Mouse (Mus musculus) forebrain, embryonic 12.5 days (tissue): ENCODE data around the gene Slc17a3. TPM values are rescaled to one million over a fixed set of nuclear protein-coding genes. Genes with fewer than 3 reads are reported as not detected.

ENCODE experiments used
- ATAC-seq: fragments of 200-750 bp; cut with Nextera tagmentation; 2 replicates; pipeline ENCODE4 v1.8.0; 2017; ENCODE audit warnings: moderate TSS enrichment; ENCODE audit not compliant: low FRiP score
- H3K27ac ChIP-seq: fragments of 300-500 bp; sonication (generic); 2 replicates; pipeline ENCODE4 v1.5.1; 2016; ENCODE audit warnings: mild to moderate bottlenecking
- H3K27me3 ChIP-seq: fragments of 300-500 bp; sonication (generic); 2 replicates; pipeline ENCODE4 v1.6.1; 2016; ENCODE audit warnings: mild to moderate bottlenecking
- H3K36me3 ChIP-seq: fragments of 300-500 bp; sonication (generic); replicated peaks from 2 replicates; pipeline ENCODE4 v1.6.1; 2016; ENCODE audit warnings: mild to moderate bottlenecking
- H3K4me1 ChIP-seq: fragments of 300-500 bp; sonication (generic); 2 replicates; pipeline ENCODE4 v1.6.1; 2016
- H3K4me2 ChIP-seq: fragments of 300-500 bp; sonication (generic); 2 replicates; pipeline ENCODE4 v1.6.1; 2016; ENCODE audit warnings: mild to moderate bottlenecking, moderate library complexity
- H3K4me3 ChIP-seq: fragments of 300-500 bp; sonication (generic); replicated peaks from 2 replicates; pipeline ENCODE4 v1.5.1; 2016; ENCODE audit warnings: mild to moderate bottlenecking
- H3K9ac ChIP-seq: fragments of 300-500 bp; sonication (generic); 2 replicates; pipeline ENCODE4 v1.6.1; 2016; ENCODE audit warnings: mild to moderate bottlenecking
- H3K9me3 ChIP-seq: fragments of 300-500 bp; sonication (generic); 2 replicates; pipeline ENCODE4 v1.6.1; 2016
- WGBS: fragments of 180-500 bp; shearing (Covaris S2); methylation state at CpG from one replicate; pipeline ENCODE4 v1.1.7; 2016; 5-methylcytosine and 5-hydroxymethylcytosine counted together
- polyA plus RNA-seq: library from polyadenylated mRNA; unstranded; fragments of >200 nt; fragmentation: Nextera tagmentation; extraction: Ambion mirVana; gene quantifications from 2 replicates; pipeline ENCODE4 v1.2.1, GENCODE M21; 2016

Gene Slc17a3
- polyA plus RNA-seq, 1 experiment from 2014 or later: not detected

- no peak for ATAC-seq
- Histone ChIP-seq H3K27ac (no peak overlapping the region), H3K4me3 (no peak overlapping the region), H3K27me3 (no peaks in the 10 kb centered on the region), H3K9me3 (no peaks in the 10 kb centered on the region), H3K4me1 (no peaks in the 10 kb centered on the region), H3K4me2 (no peak overlapping the region), H3K36me3 (no peaks in the 10 kb centered on the region), H3K9ac (no peak overlapping the region)
- WGBS: 89% methylated on average over 3 of the region's 3 CpGs
These were observed 47.9 kb downstream of the Slc17a3 start for GRCm38 (mm10) chr13:23887026-23887725.

GRCm38 (mm10) chr13:23889011-23889605 lies 49.9 kb downstream of the Slc17a3 start:
- H3K4me2 ChIP-seq: no peak overlapping the region
- ATAC-seq: no peak
- no peaks in the 10 kb centered on the region for H3K9me3 ChIP-seq
- no peak overlapping the region for H3K4me3 ChIP-seq
- peaks cover 15% of the 10 kb centered on the region for H3K4me1 ChIP-seq
- no peaks in the 10 kb centered on the region for H3K36me3 ChIP-seq
- H3K9ac ChIP-seq: no peak overlapping the region
- H3K27me3 ChIP-seq: no peaks in the 10 kb centered on the region
- 75% methylated on average over 6 of the region's 6 CpGs for WGBS
- no peak overlapping the region for H3K27ac ChIP-seq

GRCm38 (mm10) chr13:23892592-23893268 lies 53.5 kb downstream of the Slc17a3 start:
- WGBS: 17% methylated on average over 9 of the region's 9 CpGs
- no peaks in the 10 kb centered on the region for H3K9me3 ChIP-seq
- H3K9ac ChIP-seq: no peak overlapping the region
- H3K27ac ChIP-seq: no peak overlapping the region
- H3K4me1 ChIP-seq: peaks cover 15% of the 10 kb centered on the region
- no peaks in the 10 kb centered on the region for H3K27me3 ChIP-seq
- no peak overlapping the region for H3K4me3 ChIP-seq
- no peak for ATAC-seq
- no peaks in the 10 kb centered on the region for H3K36me3 ChIP-seq
- no peak overlapping the region for H3K4me2 ChIP-seq

- ATAC-seq: 0 out of 2 replicates have a peak, but pooled peaks have one; percentile 53
- 11% methylated on average over 4 of the region's 4 CpGs for WGBS
These were observed 54.0 kb downstream of the Slc17a3 start for GRCm38 (mm10) chr13:23893269-23893593.

GRCm38 (mm10) chr13:23898242-23898641 lies 59.0 kb downstream of the Slc17a3 start:
- Histone ChIP-seq H3K9me3 (no peaks in the 10 kb centered on the region), H3K4me1 (peaks cover 7% of the 10 kb centered on the region; the same call in 1 of the 2 replicates), H3K4me2 (no peak overlapping the region), H3K4me3 (no peak overlapping the region), H3K27me3 (no peaks in the 10 kb centered on the region), H3K27ac (no peak overlapping the region), H3K9ac (no peak overlapping the region), H3K36me3 (no peaks in the 10 kb centered on the region)
- WGBS: 58% methylated on average over 6 of the region's 6 CpGs
- no peak for ATAC-seq

More at GRCm38 (mm10) chr13:23893269-23893593, 54.0 kb downstream of the Slc17a3 start:
- Histone ChIP-seq H3K9ac (no peak overlapping the region), H3K9me3 (no peaks in the 10 kb centered on the region), H3K27me3 (no peaks in the 10 kb centered on the region), H3K4me2 (no peak overlapping the region), H3K36me3 (no peaks in the 10 kb centered on the region), H3K27ac (no peak overlapping the region), H3K4me1 (peaks cover 15% of the 10 kb centered on the region), H3K4me3 (no peak overlapping the region)

- 94% methylated on average over 5 of the region's 5 CpGs for WGBS
These were observed 67.7 kb downstream of the Slc17a3 start for GRCm38 (mm10) chr13:23906906-23907305.

GRCm38 (mm10) chr13:23910121-23910520 lies 70.9 kb downstream of the Slc17a3 start:
- H3K9ac ChIP-seq: no peak overlapping the region
- no peaks in the 10 kb centered on the region for H3K4me1 ChIP-seq
- no peaks in the 10 kb centered on the region for H3K27me3 ChIP-seq
- H3K9me3 ChIP-seq: no peaks in the 10 kb centered on the region
- no peaks in the 10 kb centered on the region for H3K36me3 ChIP-seq
- ATAC-seq: no peak
- H3K4me2 ChIP-seq: no peak overlapping the region
- 85% methylated on average over 5 of the region's 5 CpGs for WGBS
- H3K27ac ChIP-seq: no peak overlapping the region
- no peak overlapping the region for H3K4me3 ChIP-seq

More at GRCm38 (mm10) chr13:23906906-23907305, 67.7 kb downstream of the Slc17a3 start:
- H3K4me2 ChIP-seq: no peak overlapping the region
- no peaks in the 10 kb centered on the region for H3K9me3 ChIP-seq
- H3K9ac ChIP-seq: no peak overlapping the region
- no peaks in the 10 kb centered on the region for H3K27me3 ChIP-seq
- H3K4me1 ChIP-seq: no peaks in the 10 kb centered on the region
- H3K36me3 ChIP-seq: no peaks in the 10 kb centered on the region
- ATAC-seq: no peak
- no peak overlapping the region for H3K4me3 ChIP-seq
- no peak overlapping the region for H3K27ac ChIP-seq

Other genes starting within 250 kb of the Slc17a3 start
- 3.0 and 3.7 TPM in 2 replicates for gene Hist1h2be, start 218.3 kb upstream of the Slc17a3 start, polyA plus RNA-seq
- 26.3 and 26.6 TPM in 2 replicates for gene Hist1h1e, start 216.9 kb upstream of the Slc17a3 start, polyA plus RNA-seq
- gene Hist1h2ac, start 155.5 kb upstream of the Slc17a3 start, polyA plus RNA-seq: 1.4 and 1.6 TPM in 2 replicates
- gene Hist1h2bc, start 155.2 kb upstream of the Slc17a3 start, polyA plus RNA-seq: 34.6 and 36.5 TPM in 2 replicates
- not detected in 2 replicates for gene Hist1h1t, start 143.6 kb upstream of the Slc17a3 start, polyA plus RNA-seq
- gene Hist1h4c, start 141.0 kb upstream of the Slc17a3 start, polyA plus RNA-seq: 6.1 and 9.8 TPM in 2 replicates
- 2.0 and 2.5 TPM in 2 replicates for gene Hfe, start 128.6 kb upstream of the Slc17a3 start, polyA plus RNA-seq
- gene Hist1h1c, start 100.6 kb upstream of the Slc17a3 start, polyA plus RNA-seq: 15.2 and 15.9 TPM in 2 replicates
- 11.1 and 13.8 TPM in 2 replicates for gene Hist1h3c, start 93.8 kb upstream of the Slc17a3 start, polyA plus RNA-seq
- gene Hist1h2bb, start 92.7 kb upstream of the Slc17a3 start, polyA plus RNA-seq: 2.2 and 3.5 TPM in 2 replicates
- gene Hist1h2ab, start 88.3 kb upstream of the Slc17a3 start, polyA plus RNA-seq: 59.9 and 73.2 TPM in 2 replicates
- gene Hist1h3b, start 87.2 kb upstream of the Slc17a3 start, polyA plus RNA-seq: 14.0 and 15.8 TPM in 2 replicates
- 5.3 and 8.2 TPM in 2 replicates for gene Hist1h4b, start 82.4 kb upstream of the Slc17a3 start, polyA plus RNA-seq
- gene Hist1h4a, start 78.2 kb upstream of the Slc17a3 start, polyA plus RNA-seq: 0.88 TPM in 1 of 2 replicates, not detected in the other
- gene Hist1h3a, start 77.0 kb upstream of the Slc17a3 start, polyA plus RNA-seq: 5.1 and 5.2 TPM in 2 replicates
- 3.3 and 4.0 TPM in 2 replicates for gene Hist1h1a, start 75.8 kb upstream of the Slc17a3 start, polyA plus RNA-seq
- gene Trim38, start 69.5 kb upstream of the Slc17a3 start, polyA plus RNA-seq: 0.18 TPM in 1 of 2 replicates, not detected in the other
- gene Slc17a2, start 32.4 kb upstream of the Slc17a3 start, polyA plus RNA-seq: not detected in 2 replicates
- not detected in 2 replicates for gene Slc17a1, start 28.3 kb downstream of the Slc17a3 start, polyA plus RNA-seq
- not detected in 2 replicates for gene Slc17a4, start 75.6 kb downstream of the Slc17a3 start, polyA plus RNA-seq
- gene Hist1h2ba, start 94.7 kb downstream of the Slc17a3 start, polyA plus RNA-seq: not detected in 2 replicates
- gene Hist1h2aa, start 95.0 kb downstream of the Slc17a3 start, polyA plus RNA-seq: not detected in 2 replicates
- gene Scgn, start 151.8 kb downstream of the Slc17a3 start, polyA plus RNA-seq: 1.5 and 1.9 TPM in 2 replicates